Mouse (Mus musculus) layer of hippocampus, postnatal 14 days (tissue): ENCODE measurements around the gene Gss. TPM values are rescaled to one million over a fixed set of nuclear protein-coding genes. Genes with fewer than 3 reads are reported as not detected.
"Not testable (repeated sequence)": the region's sequence is repeated elsewhere in the genome, so short reads cannot be mapped to it uniquely, and the experiment has no call there.

ENCODE experiments used
- DNase-seq, 2 experiments: peaks; one replicate each; pipeline ENCODE4 v3.0.0; 2021 to 2022; ENCODE audit warnings: low spot score in 2 of 2, mixed read lengths in 1 of 2
- total RNA-seq, 2 experiments: library from RNA; stranded (reverse); gene quantifications; 2 replicates each; pipeline ENCODE4 v1.2.3; 2021

The Gss gene
- total RNA-seq, 2 experiments from 2014 or later: 14.5 to 16.4 TPM

GRCm38 (mm10) chr2:155622606-155623005 lies 30.0 kb upstream of the Gss start:
- no peak for DNase-seq

DNA sequence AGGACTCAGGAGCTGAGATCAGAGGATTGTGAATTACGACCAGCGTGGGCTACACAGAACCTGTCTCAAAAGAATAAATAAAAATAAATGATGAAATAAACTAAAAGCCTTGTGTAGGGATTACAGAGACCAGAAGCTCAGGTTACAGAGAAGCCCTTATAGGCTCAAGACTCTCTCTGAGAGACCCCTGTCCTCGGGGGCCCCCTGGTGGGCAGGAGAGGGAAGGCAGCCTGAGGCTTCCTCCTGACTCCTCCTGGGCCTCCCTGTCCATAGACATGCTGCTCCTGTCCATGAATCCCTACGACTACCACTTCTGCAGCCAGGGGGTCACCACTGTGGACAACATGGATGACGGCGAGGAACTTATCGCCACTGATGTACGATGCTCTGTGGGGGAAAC lies 27.2 kb upstream of the Gss start:
- peak; percentile 82 to 89 for DNase-seq

GRCm38 (mm10) chr2:155616971-155617370 lies 24.4 kb upstream of the Gss start:
- DNase-seq: no peak

DNA sequence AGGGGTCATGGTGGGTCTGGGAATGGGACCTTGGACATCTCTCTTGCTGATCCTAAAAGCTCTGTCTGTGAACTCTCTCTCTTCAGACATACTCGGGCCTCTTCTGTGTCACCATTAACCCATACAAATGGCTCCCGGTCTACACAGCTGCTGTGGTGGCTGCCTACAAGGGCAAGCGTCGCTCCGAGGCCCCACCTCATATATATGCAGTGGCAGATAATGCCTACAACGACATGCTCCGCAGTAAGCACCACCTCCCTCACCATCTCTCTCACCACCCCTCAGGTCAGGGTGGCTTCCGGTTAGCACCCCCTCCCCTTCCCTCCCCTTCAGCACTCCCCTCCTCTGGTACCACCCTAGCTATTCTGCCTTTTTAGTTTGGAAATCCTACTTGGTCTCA lies 21.3 kb upstream of the Gss start:
- DNase-seq: no peak

DNA sequence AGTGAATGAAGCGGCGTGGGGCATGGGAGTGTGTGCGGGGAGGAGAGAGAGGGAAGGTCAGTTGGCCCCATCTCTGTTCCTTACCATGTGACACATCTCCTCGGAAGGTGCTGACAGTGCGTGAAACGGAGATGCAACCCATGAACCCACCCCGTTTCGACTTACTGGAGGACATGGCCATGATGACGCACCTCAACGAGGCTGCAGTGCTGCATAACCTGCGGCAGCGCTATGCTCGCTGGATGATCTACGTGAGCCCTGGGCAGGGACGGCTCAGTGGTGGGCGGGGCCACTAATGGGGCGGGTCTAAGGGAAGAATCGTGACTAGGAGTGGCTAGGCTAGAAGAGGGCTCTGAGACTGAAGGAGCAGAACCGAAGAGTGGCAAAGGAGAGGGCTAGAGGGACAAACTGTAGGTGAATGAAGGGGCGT lies 20.7 kb upstream of the Gss start:
- no peak for DNase-seq

GRCm38 (mm10) chr2:155611834-155612550 lies 19.4 kb upstream of the Gss start:
- no peak for DNase-seq

- DNase-seq: no peak
These were observed 18.4 kb upstream of the Gss start, which contains the start of gene Myh7b for GRCm38 (mm10) chr2:155610978-155611377. TSS of gene Myh7b (plus strand) at chr2:155611212.

DNA sequence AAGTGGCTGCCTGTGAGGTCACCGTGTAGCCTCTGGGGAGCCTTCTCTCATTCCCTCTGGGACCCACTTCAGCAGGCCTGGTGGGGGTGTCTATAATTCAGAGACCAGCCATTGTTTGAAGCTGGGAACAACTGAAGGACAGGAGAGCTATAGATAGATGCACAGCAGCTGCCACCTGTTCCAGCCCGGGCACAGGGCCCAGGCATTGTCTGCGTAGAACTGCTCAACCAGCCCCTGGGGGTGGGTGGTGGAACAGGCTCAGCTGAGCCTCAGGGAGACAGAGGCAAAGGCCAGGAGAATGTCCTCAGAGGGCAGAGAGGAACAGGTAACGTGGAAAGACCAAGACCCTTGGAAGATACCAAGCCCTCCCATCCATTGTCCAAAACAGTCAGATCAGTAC lies 13.8 kb upstream of the Gss start:
- peak; percentile 42 to 66 for DNase-seq

GRCm38 (mm10) chr2:155605236-155605589 lies 12.6 kb upstream of the Gss start:
- not testable (repeated sequence) for DNase-seq

GRCm38 (mm10) chr2:155604560-155605235 lies 12.1 kb upstream of the Gss start:
- no peak for DNase-seq

DNA sequence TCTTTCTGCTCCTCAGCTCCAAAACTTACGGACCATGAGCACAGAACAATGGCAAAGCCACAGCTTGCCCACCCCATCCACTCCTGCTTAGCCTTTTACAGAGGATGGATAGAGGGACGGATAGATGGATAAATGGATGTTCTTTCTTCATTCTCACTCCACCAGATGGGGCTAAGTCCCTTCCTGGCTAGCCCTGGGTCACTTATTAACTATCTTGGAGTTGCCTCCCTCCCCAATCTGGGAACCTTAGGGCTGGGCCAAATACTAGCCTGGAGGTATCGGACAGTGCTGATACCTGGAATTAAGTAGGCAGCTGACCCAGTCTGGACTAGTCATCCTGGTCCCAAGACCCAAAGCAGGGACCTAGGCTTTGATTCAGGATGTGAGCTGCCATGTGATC lies 11.1 kb upstream of the Gss start:
- no peak for DNase-seq

DNA sequence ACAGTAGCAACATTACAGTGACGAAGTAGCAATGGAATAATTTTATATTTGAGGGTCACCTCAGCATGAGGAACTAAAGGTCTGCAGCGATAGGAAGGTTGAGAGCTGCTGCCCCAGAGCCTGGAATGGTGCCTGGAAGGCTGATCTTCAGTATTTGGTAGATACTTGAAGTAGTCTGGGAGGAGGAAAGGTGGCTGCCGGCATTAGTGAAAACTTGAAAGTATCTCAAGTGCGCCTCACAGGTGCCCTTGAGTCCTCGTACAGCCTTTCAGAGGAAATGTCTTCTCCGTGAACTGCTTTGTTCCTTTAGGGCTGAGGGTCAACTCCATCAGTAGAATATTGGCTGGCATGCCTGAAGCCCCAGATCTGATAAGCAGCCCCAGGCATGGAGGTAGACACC lies 2.9 kb upstream of the Gss start:
- no peak for DNase-seq

DNA sequence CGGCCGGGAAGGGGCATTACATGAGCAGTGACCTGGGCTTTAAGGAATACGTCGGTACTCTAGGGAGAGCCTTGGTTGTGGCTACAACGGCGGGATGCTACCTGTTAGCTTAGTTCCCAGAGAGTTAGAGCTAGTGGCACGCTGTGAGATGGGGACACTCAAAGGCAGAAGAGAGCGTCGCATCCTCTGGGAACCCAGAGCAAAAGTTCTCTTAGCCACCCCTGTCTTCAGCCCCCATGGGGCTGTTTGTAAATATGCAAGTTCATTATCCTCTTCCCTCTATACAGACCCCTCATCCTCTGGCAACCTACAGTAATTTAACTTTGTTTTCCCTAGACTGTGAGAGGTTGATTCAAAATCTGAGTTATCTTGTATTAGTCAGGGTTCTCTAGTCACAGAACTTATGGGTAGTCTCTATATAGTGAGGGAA lies 259 bp upstream of the Gss start:
- DNase-seq: no peak

DNA sequence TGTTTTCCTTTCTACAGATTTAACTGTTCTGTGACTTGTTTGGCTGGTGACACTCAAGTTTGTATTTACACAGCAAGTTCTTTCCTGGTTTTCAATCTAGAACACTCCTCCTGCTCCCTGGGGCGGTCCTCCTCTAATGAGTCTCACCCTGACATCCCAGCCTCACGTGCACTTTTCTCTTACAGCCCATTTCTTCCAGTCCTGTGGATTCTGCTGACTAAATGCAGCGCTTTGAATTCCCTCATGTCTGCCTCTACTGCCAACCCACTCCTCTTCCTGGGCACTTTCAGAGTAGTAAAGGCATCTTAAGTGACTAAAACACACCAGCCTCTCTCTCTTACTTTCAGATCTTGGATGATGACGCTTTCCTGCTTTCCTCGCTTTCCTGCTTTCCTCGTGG lies 934 bp downstream of the Gss start:
- DNase-seq: no peak

- DNase-seq: no peak
These were observed 1.7 kb downstream of the Gss start for GRCm38 (mm10) chr2:155590876-155591275.

- no peak for DNase-seq
These were observed 3.1 kb downstream of the Gss start for GRCm38 (mm10) chr2:155589521-155589920.

- no peak for DNase-seq
These were observed 4.5 kb downstream of the Gss start for GRCm38 (mm10) chr2:155588136-155588535.

DNA sequence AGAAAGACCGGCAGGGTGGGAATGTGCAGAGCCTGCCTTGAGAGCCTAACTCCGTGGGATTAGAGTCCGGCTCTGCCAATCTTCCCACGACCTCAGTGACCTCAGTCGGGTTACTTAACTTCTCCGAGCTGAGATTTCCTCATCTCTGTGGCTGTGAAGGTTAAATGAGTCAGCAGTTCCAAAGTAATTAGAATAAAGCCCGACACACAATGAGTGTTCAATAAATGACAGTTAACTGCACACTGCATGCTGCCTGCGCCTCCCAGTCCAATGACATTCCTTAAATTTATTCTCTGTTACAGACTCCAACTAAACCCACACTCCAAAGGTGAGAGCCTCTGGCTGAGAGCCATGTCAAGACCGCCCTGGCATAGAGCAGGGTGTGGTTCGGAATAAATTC lies 7.1 kb downstream of the Gss start:
- no peak for DNase-seq

DNA sequence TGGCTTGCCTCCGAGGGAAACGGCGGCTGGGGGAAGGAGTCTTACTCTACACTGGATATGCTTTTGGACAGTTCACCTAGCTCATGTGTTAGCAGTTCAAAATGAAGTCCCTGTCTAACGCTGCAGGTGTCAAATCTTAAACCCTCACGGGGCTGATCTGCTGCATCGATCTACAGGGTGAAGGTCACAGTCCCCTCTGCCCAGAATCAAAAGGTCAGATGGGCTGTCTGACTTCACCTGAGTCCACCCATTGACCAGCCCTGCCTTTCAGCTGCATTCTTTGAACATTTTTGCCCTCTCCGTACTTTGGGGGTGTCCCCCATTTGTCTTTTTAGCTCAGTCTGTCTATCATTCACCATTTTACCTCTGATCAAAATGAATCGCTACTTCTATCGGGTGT lies 7.5 kb downstream of the Gss start:
- no peak for DNase-seq

- DNase-seq: peak; percentile 36 to 52
These were observed 8.6 kb downstream of the Gss start for GRCm38 (mm10) chr2:155583927-155584530.

- DNase-seq: no peak
These were observed 9.6 kb downstream of the Gss start for GRCm38 (mm10) chr2:155582996-155583395.

DNA sequence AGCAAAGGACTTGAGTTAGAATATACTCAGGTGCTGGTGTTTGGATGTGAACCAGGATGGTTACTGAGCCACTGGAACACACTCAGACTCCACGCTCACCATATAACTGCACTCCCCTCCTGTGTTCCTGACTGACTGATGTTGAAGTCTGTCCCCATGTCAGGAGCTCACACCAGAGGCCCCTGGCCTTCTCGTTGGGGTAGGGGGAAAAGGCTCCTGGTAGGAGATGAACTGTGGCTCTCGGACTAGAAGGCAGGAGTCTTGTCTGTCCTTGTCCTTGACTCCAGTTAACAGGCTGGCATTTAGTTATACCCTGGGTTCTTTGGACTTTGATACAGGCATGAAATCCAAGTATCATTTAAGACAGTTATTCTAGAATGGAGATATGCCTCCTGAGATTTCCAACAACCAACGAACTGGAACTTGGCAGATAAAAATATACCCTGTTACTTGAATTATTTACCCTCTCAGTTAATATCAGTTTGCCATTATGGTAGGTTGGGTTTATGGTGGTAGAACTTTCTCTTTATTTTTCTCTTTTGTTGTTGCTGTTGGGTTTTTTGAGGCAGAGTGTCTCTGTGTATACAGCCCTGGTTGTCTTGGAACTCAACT lies 10.1 kb downstream of the Gss start:
- DNase-seq: no peak
